7 mouse cellular contexts compared by ENCODE assay signal in genomic region chr15:9455241-9455640, GRCm38 (mm10). TPM values are rescaled to one million over a fixed set of nuclear protein-coding genes. Genes with fewer than 3 reads are reported as not detected.
DNase-seq lines count a peak whose midpoint lies in the region.

No protein-coding gene starts in this region.

- intact Hi-C loops in heart, postnatal 36 days (cut with DNase I): loop anchor here (1.0 to 10.0 kb wide), 2 partner anchors 153 to 1440 kb away; no protein-coding TSS in a partner anchor

- DNase-seq in CD4-positive, CD25-positive, alpha-beta regulatory T cell, adult 2 months (ENCODE audit: low read depth, low spot score): peak; percentile 89
- peak; percentile 57 for DNase-seq in NIH3T3 (ENCODE audit: low read depth)
- peak; percentile 65 for DNase-seq in embryo, embryonic 11 days
- DNase-seq in heart, postnatal 36 days: peak; percentile 20 to 21
- peak; percentile 62 to 64 for DNase-seq in kidney, postnatal 4 days
- peak; percentile 19 for DNase-seq in lung, postnatal 14 days
- DNase-seq in retina, postnatal 1 day: peak; percentile 61

RNA-seq across cellular contexts. Expression of gene Capsl, which starts 19.4 kb away (rescaled TPM):
- not detected for total RNA-seq in heart, postnatal 36 days (2021)

Comparison
In these comparisons a context has a peak if more than half of its experiments do, and no peak if none do; other contexts are left out.
1. Peak in every context shown above with its lines: DNase-seq.
2. DNase-seq: peak in every context shown above with its lines; median percentile 89 in CD4-positive, CD25-positive, alpha-beta regulatory T cell, adult 2 months; 65 in embryo, embryonic 11 days; 63 in kidney, postnatal 4 days; 61 in retina, postnatal 1 day; 57 in NIH3T3; 20 in heart, postnatal 36 days; 19 in lung, postnatal 14 days.